Mouse (Mus musculus) layer of hippocampus, adult 8-10 months (tissue): ENCODE results near the gene Ino80. TPM values are rescaled to one million over a fixed set of nuclear protein-coding genes. Genes with fewer than 3 reads are reported as not detected.

ENCODE experiments used
- DNase-seq, 2 experiments: peaks; one replicate each; pipeline ENCODE4 v3.0.0; 2022; ENCODE audit warnings: low spot score in 2 of 2
- total RNA-seq, 4 experiments: library from RNA; stranded (reverse); gene quantifications; 2 replicates each; pipeline ENCODE4 v1.2.4; 2022

The Ino80 gene
- total RNA-seq, 4 experiments from 2014 or later = 20.0 to 22.2 (median 20.8) TPM

- no peak for DNase-seq
Observed at GRCm38 (mm10) chr2:119355651-119356050, 121.8 kb downstream of the Ino80 start.

GRCm38 (mm10) chr2:119355089-119355488 lies 122.4 kb downstream of the Ino80 start:
- peak in 1 of 2 experiments; percentile 21 for DNase-seq

- DNase-seq = no peak
Observed at GRCm38 (mm10) chr2:119353707-119354106, 123.8 kb downstream of the Ino80 start.

GRCm38 (mm10) chr2:119350555-119351486 lies 126.7 kb downstream of the Ino80 start, which contains the start of gene Chac1:
Chac1 (plus strand) TSS chr2:119351229.
- peak; percentile 93 to 94 for DNase-seq

- no peak for DNase-seq
Observed at GRCm38 (mm10) chr2:119344537-119345138, 132.8 kb downstream of the Ino80 start.

GRCm38 (mm10) chr2:119337425-119338265 lies 139.8 kb downstream of the Ino80 start:
- DNase-seq = peak; percentile 53 to 76

GRCm38 (mm10) chr2:119336470-119336869 lies 141.0 kb downstream of the Ino80 start:
- no peak for DNase-seq

GRCm38 (mm10) chr2:119336002-119336401 lies 141.5 kb downstream of the Ino80 start:
- DNase-seq = no peak

GRCm38 (mm10) chr2:119335535-119335934 lies 142.0 kb downstream of the Ino80 start:
- DNase-seq = no peak

- no peak for DNase-seq
Observed at GRCm38 (mm10) chr2:119334964-119335525, 142.4 kb downstream of the Ino80 start.

- no peak for DNase-seq
Observed at GRCm38 (mm10) chr2:119334135-119334534, 143.4 kb downstream of the Ino80 start.

GRCm38 (mm10) chr2:119332177-119332661 lies 145.3 kb downstream of the Ino80 start:
- no peak for DNase-seq

GRCm38 (mm10) chr2:119330795-119331194 lies 146.7 kb downstream of the Ino80 start:
- DNase-seq = no peak

- no peak for DNase-seq
Observed at GRCm38 (mm10) chr2:119329123-119329817, 148.2 kb downstream of the Ino80 start.

GRCm38 (mm10) chr2:119328546-119328945 lies 148.9 kb downstream of the Ino80 start:
- no peak for DNase-seq

- DNase-seq = no peak
Observed at GRCm38 (mm10) chr2:119327942-119328526, 149.5 kb downstream of the Ino80 start.

GRCm38 (mm10) chr2:119327102-119327480 lies 150.4 kb downstream of the Ino80 start:
- DNase-seq = no peak

- DNase-seq = no peak
Observed at GRCm38 (mm10) chr2:119326161-119327101, 151.1 kb downstream of the Ino80 start.

- DNase-seq = no peak
Observed at GRCm38 (mm10) chr2:119325568-119326143, 151.8 kb downstream of the Ino80 start, which contains the start of gene Dll4. Dll4 (plus strand) TSS chr2:119325784.
